Mouse (Mus musculus) lung, postnatal 25 days (tissue): ENCODE results near the gene Dgki.

Experiments
- DNase-seq: peaks from one replicate; pipeline ENCODE4 v3.0.0; 2022; ENCODE audit warnings: low spot score

The Dgki gene

DNA sequence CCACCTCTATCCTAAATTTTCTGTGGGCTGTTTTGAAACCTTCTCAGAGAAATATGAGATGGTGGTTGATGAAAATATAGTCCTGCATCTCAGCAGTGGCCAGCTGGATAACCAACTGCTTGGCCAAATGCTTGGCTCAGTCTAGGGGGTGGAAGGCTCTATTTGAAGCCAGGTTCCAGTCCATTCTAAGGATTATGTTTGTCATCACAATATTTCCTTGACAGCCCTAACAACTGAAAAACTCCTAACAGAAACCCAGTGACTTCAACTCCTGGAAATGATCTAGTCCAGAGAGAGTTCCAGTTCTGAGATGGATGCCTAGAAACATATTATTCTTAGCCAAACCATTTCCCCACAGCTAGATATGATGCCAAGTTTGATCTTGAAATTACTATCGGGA is 454.7 kb downstream of the Dgki start:
- peak; percentile 8 for DNase-seq

DNA sequence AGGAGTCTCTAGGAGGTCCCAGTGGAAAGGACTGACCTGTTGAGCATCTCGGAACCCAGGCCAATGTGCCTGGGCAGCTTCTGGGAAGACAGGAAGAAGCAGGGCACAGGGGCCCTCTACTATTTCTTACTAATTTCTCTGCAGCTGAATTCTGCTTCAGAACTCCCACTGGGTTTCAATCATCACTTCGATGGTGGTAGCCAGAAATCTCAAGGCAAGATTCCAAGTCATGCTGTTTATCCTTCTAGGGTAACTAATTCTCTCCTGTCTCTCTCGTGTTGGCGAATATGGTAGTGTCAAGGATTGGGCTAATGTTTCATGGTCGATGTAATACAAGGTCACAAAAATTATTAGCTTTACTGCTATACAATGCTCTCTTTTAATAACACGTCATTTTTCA is 455.7 kb downstream of the Dgki start:
- no peak for DNase-seq

- no peak for DNase-seq
Observed at GRCm38 (mm10) chr6:36843031-36843488, 456.9 kb downstream of the Dgki start.

GRCm38 (mm10) chr6:36842101-36842922 is 457.7 kb downstream of the Dgki start:
- DNase-seq: no peak

GRCm38 (mm10) chr6:36841701-36842100 is 458.3 kb downstream of the Dgki start:
- no peak for DNase-seq

- DNase-seq: no peak
Observed at GRCm38 (mm10) chr6:36841174-36841573, 458.8 kb downstream of the Dgki start.

DNA sequence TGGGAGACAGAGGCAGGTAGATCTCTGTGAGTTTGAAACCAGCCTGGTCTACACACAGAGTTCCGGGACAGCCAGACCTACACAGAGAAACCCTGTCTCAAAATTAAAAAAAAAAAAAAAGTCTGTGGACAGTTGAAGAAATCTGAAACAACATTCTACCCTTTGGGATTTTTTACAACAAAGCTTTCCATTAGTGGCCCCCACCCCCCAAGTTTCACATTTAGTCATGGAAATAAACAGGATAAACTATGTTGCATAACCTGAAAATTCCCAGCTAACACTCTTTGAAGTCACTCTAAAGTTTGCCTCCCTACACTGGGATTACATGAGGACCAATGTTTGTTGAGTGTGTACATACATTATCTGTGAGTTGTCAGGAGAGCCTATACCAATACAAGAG is 461.2 kb downstream of the Dgki start:
- no peak for DNase-seq

GRCm38 (mm10) chr6:36835351-36835750 is 464.6 kb downstream of the Dgki start:
- no peak for DNase-seq

- DNase-seq: no peak
Observed at GRCm38 (mm10) chr6:36834695-36835265, 465.2 kb downstream of the Dgki start.

DNA sequence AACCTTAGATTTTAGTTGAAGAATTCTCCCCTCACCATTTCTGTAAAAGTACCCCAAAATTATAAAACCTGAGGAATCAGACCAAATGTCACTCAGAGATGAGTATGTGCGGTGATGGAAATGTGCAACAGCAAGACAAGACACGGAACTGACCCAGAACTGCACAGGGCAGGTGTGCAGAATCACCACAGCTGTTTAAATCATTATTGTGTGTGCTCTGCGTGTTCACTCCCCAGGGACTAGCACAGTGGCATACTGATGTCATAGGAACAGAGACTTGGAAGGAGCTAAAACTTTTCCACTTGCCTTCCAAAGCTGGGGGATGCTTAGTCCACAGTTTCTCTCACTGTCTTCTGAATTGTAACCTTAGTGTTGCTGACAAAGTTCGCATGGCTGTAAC is 467.3 kb downstream of the Dgki start:
- no peak for DNase-seq

GRCm38 (mm10) chr6:36832207-36832606 is 467.8 kb downstream of the Dgki start:
- no peak for DNase-seq

DNA sequence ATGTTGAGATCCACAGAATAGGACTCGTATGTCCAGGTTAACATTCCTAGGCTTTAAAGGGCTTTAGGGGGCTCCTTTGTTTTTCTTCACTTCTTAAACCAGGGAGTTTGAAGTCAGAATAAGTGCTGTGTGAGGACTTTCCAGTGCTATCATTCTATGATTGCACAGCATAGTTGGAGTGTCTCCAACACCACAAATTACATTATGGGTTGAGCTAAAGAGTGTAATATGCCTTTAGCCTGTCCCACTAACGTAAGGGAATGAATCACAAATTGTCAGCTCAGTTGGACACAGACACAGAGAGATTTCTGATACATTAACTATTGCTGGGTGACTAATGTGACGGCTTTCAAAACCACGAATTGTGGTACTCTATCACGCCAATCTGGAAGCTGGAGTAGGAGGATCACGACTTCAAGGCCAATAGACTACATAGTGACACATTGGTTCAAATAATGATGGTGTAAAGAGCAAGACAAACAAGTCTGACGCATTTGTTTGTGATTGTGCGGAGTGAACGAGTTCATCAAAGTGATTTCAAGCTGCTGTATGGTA is 469.5 kb downstream of the Dgki start:
- DNase-seq: no peak

- no peak for DNase-seq
Observed at GRCm38 (mm10) chr6:36819784-36820050, 480.3 kb downstream of the Dgki start.

DNA sequence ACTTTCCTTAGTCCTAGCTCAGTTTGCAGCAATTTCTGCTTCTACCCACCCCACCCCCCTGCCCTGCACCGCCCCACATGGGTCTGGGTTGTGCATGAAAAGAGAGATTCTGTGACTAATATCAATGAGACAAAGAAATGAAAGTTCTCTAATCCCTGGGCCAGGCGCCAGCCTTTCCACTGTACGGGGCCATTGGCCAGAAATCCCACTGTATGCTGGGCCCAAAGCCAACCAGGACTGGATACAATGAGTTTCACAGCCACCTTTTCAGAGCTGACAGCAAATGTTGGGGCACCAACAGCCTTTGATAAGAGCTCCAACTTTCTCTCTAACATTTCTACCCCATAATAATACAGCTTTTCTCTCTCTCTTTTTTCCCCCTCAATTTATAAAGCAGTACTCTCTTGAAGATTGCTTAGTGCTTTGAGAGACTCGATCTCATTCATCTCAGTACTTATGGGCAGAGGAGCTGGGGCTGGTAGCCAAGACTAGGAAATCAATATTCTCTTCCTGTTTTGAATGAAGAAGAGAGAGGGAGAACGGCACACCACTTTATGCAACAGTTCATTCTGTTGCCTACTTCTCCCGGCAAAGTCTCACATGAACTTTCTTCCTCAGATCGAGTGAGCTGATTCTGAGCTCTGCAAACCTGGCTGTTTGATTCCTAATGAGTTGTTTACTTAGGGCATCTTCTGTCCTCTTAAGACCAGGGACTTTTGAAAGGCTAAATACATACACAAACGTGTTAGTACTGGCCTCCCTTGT is 480.8 kb downstream of the Dgki start:
- DNase-seq: peak; percentile 32

DNA sequence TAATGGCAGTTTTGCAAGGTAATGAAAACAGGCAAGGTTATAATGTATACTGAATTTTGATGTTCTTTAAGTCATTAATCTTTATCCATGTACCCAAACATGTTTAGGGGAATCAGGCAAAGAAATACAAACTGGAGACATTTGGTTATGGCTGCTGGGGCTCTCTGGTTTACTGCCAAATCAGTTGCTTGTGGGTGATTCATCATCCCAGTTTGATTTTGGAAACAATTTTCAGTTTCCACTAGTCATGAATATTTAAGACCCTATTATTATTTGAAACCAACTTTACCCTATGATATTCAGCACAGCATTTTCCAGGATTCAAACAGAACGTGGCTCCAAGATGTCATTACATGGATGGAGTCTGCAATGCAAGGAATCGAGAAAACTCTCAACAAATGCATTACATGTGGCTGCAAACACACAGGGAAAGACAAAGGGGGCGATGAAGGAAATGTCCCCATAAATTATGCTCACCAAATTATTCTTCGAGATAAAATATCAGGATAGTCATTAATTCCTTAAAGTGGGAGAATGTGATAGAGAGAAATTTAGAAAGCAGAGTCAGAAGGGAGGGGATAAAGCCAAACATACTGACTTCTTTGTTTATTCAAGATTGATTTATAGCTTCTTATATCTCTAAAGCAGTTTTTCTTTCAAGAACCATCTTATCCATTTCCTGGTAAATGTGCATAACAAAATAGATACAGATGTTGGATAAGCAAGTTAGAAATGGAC is 481.5 kb downstream of the Dgki start:
- DNase-seq: no peak

- no peak for DNase-seq
Observed at GRCm38 (mm10) chr6:36816666-36817065, 483.3 kb downstream of the Dgki start.

- no peak for DNase-seq
Observed at GRCm38 (mm10) chr6:36815992-36816391, 484.0 kb downstream of the Dgki start.

DNA sequence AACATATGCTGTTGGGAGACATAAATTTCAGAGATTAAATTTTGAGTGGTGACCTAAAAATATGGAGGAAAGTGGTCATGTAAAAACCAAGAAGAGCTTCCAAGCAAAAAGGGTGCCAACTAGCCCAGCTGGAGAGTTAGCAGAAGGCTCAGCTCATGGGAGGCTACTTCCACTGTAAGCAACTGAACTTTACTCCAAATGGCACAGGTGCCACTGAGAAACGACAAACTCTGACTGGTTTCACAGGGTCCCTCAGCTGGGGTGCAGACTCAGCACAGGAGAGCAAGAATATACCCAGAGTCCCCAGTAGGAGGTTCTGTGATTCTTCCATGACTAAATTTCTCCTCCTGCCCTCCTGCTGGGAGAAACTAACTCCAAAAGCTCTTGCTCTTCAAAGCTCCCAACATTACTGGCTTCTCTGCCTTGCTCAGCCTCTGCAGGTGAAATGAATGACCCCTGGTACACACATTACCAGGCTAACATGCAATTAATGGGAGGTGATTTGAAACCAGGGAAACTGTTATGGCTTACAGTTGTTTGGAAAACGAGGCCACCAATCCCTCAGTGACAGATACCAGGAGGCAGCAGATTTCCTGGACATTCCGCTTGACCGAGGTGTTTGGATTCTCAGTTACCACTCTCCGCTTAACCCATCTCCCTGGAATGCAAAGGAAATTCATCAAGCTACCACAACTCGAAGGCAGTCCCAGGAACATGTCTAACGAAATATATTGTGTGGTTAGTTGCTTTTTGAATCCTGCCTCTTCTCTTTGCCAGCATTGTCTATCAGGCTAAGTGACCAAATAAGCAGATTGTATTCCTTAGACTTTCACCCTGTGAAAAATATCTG is 487.1 kb downstream of the Dgki start:
- DNase-seq: no peak

DNA sequence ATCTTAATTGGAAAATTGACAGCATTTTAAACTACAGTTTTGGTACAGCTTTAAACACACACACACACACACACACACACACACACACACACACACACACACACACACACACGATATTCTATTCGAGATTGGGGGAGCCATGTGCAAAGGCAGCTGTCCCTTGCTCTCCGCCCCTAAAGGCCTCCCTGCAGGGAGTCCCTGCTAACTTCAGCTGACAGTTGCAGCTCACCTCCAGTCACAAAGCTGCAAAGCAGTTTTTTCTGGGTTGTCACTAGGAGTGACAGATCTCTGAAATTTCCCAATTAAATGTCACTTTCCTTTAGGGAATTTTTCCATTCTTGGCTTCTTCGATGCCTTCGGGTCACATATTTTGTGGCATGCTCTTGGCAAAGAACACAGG is 489.5 kb downstream of the Dgki start:
- no peak for DNase-seq

DNA sequence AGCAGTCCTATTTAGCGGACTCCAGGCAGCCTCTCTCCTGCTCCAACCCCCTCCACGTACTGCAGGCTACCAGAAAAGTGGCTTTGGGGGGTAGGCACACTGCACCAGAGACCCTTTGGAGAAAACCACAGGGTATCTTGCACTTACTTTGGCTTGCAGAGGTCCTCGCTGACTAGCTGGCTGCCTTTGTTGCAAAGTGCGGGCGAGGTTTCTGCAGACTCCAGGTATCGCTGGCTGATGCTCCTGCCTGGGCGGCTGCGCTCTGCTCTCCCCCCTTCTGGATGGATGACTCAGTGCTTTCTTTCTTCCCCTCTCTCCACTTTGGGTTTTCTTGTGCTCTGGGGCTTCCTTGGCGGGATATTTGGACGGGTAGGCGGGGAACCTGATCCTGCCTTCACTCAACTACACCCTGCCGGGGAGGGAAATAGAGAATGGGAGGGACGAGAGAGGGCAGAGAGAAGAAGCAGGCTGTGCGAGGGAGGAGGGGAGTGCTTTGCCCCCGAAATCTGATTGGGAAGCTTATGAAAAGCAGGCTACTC is 490.2 kb downstream of the Dgki start, which contains the start of gene Ptn:
Gene Ptn (minus strand): TSS at position 474 of the 539 bp plus-strand sequence.
- no peak for DNase-seq

DNA sequence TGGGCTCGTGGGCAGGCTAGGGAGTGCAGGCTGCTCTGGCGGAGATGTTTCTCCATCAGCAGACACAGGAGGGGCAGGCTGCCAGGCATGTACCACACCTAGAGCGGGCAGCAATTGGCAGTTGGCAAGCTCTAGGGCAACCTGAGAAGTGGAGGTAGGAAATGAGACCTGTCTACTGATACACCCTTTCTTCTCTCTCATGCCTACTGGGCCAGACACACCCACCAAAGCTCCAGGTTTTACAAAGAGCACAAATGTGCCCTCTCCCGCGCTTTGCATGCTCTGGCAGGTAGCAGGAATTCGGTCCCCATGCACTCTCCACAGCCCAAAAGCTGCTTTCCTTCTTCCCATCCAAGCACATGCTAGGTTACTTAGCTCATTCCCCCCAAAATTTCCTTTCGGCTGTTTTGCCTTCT is 490.7 kb downstream of the Dgki start:
- DNase-seq: no peak
